Mouse (Mus musculus) bone marrow, adult 2 months (tissue): ENCODE data around the gene Apopt1.

ENCODE experiments used
- CTCF ChIP-seq: fragments of 200-500 bp; IDR thresholded peaks from 2 replicates; pipeline ENCODE4 v1.5.1; 2011; ENCODE audit warnings: low read length, control low read depth; ENCODE audit not compliant: control insufficient read depth, insufficient read depth
- POLR2A ChIP-seq: fragments of 200-500 bp; IDR thresholded peaks from 2 replicates; pipeline ENCODE4 v1.6.1; 2011; ENCODE audit warnings: low read depth, mild to moderate bottlenecking, control low read depth, low read length, borderline replicate concordance; ENCODE audit not compliant: control insufficient read depth

DNA sequence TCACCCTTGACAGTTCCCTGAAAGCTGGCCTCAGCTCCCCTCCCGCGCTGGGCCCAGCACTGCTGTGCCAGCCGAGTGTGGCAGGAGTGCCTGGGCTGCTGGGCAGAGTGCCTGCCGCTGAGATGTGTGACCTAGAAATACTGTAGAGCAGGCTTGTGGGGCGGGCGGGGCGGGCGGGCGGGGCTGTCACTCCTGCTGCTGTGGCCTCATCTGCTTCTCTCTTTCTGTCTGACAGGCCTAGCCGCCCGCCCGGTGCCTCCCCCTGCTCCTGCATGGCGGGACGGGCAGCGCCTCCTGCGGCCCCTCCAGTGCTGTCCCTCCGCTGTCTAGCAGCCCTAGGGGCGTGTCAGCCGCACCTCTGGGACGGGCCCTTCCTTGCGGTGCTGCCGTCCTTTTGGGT, 81.0 kb downstream of the Apopt1 start:
- TF ChIP-seq POLR2A (no peak), CTCF (no peak)
